18 mouse cellular contexts compared by ENCODE assay signal in the genomic region with DNA sequence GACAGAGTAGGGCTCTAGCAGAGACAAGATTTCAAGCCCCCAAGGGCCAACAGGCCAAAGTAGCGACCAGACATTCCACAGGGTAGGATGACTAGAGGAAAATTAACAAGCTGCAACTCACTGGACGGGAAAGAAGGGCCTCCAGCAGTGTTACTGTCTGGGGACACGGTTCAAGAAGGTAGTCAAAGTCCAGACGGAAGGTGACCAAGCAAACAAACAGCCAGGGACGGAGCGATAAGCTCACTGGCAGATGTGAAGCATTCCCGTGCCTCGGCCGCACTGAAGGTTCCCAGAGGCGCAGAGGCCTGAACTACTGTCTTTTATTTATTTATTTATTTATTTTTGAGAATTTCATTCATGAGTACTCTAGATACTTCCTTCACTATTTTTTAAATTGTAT. TPM values are rescaled to one million over a fixed set of nuclear protein-coding genes. Genes with fewer than 3 reads are reported as not detected.
DNase-seq lines count a peak whose midpoint lies in the region; ATAC-seq and TF ChIP-seq lines count a peak whose summit lies in the region.
"Had no signal": no experiment of that assay in that cellular context is flagged by ENCODE, and none has a peak within 500 bp of the region (broad histone marks: within the 10 kb centered on the region; RNA-seq: fewer than 3 reads in every experiment).

No protein-coding gene starts in this region.

- WGBS in intestine, embryonic 16.5 days = 72% methylated on average over 10 of the region's 10 CpGs
- 77% methylated on average over 10 of the region's 10 CpGs for WGBS in liver, postnatal 0 days (ENCODE audit: insufficient replicate concordance)
- 90% methylated on average over 10 of the region's 10 CpGs for WGBS in forebrain, postnatal 0 days
- WGBS in forebrain, embryonic 16.5 days = 87% methylated on average over 10 of the region's 10 CpGs

- no peak for TF ChIP-seq EP300 in liver, postnatal 0 days (IDR thresholded peaks at IDR 0.05; ENCODE audit: low read depth)

- H3K27ac ChIP-seq in intestine, embryonic 16.5 days (ENCODE audit: low read length) = peak overlapping the region; percentile 84
- H3K27ac ChIP-seq in liver, postnatal 0 days (ENCODE audit: low read depth) = peak overlapping the region; percentile 97
- H3K27ac ChIP-seq in forebrain, postnatal 0 days (ENCODE audit: low read depth, low read length) = no peak overlapping the region
- no peak overlapping the region for H3K27ac ChIP-seq in forebrain, embryonic 16.5 days (ENCODE audit: low read length)
- H3K27ac ChIP-seq: embryonic facial prominence, embryonic 15.5 days; limb, embryonic 12.5 days; midbrain, embryonic 10.5 days had no signal

- H3K4me1 ChIP-seq in intestine, embryonic 16.5 days (ENCODE audit: control insufficient read depth, insufficient read depth, low read length) = peaks cover 17% of the 10 kb centered on the region
- peaks cover 68% of the 10 kb centered on the region for H3K4me1 ChIP-seq in liver, postnatal 0 days (ENCODE audit: insufficient read depth)
- peaks cover 11% of the 10 kb centered on the region for H3K4me1 ChIP-seq in forebrain, postnatal 0 days (ENCODE audit: insufficient read depth)
- peaks cover 8% of the 10 kb centered on the region; the same call in 1 of the 2 replicates for H3K4me1 ChIP-seq in forebrain, embryonic 16.5 days (replicated peaks; ENCODE audit: control insufficient read depth, insufficient read depth, low read length)
- H3K4me1 ChIP-seq: limb, embryonic 12.5 days had no signal

- H3K9me3 ChIP-seq in intestine, embryonic 16.5 days (ENCODE audit: control insufficient read depth, low read length) = no peaks in the 10 kb centered on the region
- no peaks in the 10 kb centered on the region for H3K9me3 ChIP-seq in liver, postnatal 0 days (ENCODE audit: low read length)
- H3K9me3 ChIP-seq in forebrain, postnatal 0 days (ENCODE audit: low read length) = no peaks in the 10 kb centered on the region
- no peaks in the 10 kb centered on the region for H3K9me3 ChIP-seq in forebrain, embryonic 16.5 days (ENCODE audit: control insufficient read depth, low read length)
- H3K9me3 ChIP-seq: embryonic facial prominence, embryonic 15.5 days; limb, embryonic 12.5 days; midbrain, embryonic 10.5 days had no signal

- DNase-seq in heart, adult 11 months = peak; percentile 90
- no peak for DNase-seq in heart, adult 8-10 months (ENCODE audit: low spot score)
- DNase-seq in kidney, postnatal 14 days = peak; percentile 72
- DNase-seq in liver, postnatal 0 days = peak; percentile 27
- no peak for DNase-seq in forebrain, postnatal 0 days
- no peak for DNase-seq in cerebellum, postnatal 10 days
- DNase-seq: cerebellum, adult 2 months; gastrocnemius, postnatal 25 days; heart, postnatal 36 days; right cerebral cortex, postnatal 25 days; thymus, postnatal 36 days had no signal

- H3K27me3 ChIP-seq in intestine, embryonic 16.5 days (replicated peaks; ENCODE audit: control insufficient read depth, insufficient read depth, low read length) = no peaks in the 10 kb centered on the region
- H3K27me3 ChIP-seq in liver, postnatal 0 days (ENCODE audit: insufficient read depth, low read length) = no peaks in the 10 kb centered on the region
- H3K27me3 ChIP-seq in forebrain, postnatal 0 days (ENCODE audit: insufficient read depth, low read length) = no peaks in the 10 kb centered on the region
- H3K27me3 ChIP-seq in forebrain, embryonic 16.5 days (replicated peaks; ENCODE audit: control insufficient read depth, insufficient read depth, low read length) = no peaks in the 10 kb centered on the region
- H3K27me3 ChIP-seq: embryonic facial prominence, embryonic 15.5 days; limb, embryonic 12.5 days had no signal

- TF ChIP-seq CTCF in liver, postnatal 0 days (IDR thresholded peaks at IDR 0.05; ENCODE audit: low read depth) = no peak
- no peak for TF ChIP-seq CTCF in forebrain, postnatal 0 days (IDR thresholded peaks at IDR 0.05; ENCODE audit: low read depth)

- H3K36me3 ChIP-seq in intestine, embryonic 16.5 days (ENCODE audit: control insufficient read depth, insufficient read depth, low read length) = no peaks in the 10 kb centered on the region
- no peaks in the 10 kb centered on the region for H3K36me3 ChIP-seq in liver, postnatal 0 days (replicated peaks; ENCODE audit: insufficient read depth, low read length)
- H3K36me3 ChIP-seq in forebrain, postnatal 0 days (ENCODE audit: insufficient read depth) = no peaks in the 10 kb centered on the region
- H3K36me3 ChIP-seq in forebrain, embryonic 16.5 days (ENCODE audit: control insufficient read depth, insufficient read depth) = no peaks in the 10 kb centered on the region
- H3K36me3 ChIP-seq: embryonic facial prominence, embryonic 15.5 days; limb, embryonic 12.5 days; midbrain, embryonic 10.5 days had no signal

- H3K4me2 ChIP-seq in intestine, embryonic 16.5 days (ENCODE audit: low read depth, low read length) = no peak overlapping the region
- H3K4me2 ChIP-seq in liver, postnatal 0 days (ENCODE audit: low read depth, low read length) = no peak overlapping the region
- no peak overlapping the region for H3K4me2 ChIP-seq in forebrain, postnatal 0 days (ENCODE audit: low read depth)
- no peak overlapping the region for H3K4me2 ChIP-seq in forebrain, embryonic 16.5 days (ENCODE audit: low read length)
- H3K4me2 ChIP-seq: embryonic facial prominence, embryonic 15.5 days; limb, embryonic 12.5 days had no signal

- no peak overlapping the region for H3K9ac ChIP-seq in intestine, embryonic 16.5 days (ENCODE audit: low read depth, low read length)
- H3K9ac ChIP-seq in liver, postnatal 0 days (replicated peaks) = no peak overlapping the region
- H3K9ac ChIP-seq in forebrain, postnatal 0 days = no peak overlapping the region
- H3K9ac ChIP-seq in forebrain, embryonic 16.5 days (replicated peaks; ENCODE audit: low read depth, low read length) = no peak overlapping the region
- H3K9ac ChIP-seq: embryonic facial prominence, embryonic 15.5 days; limb, embryonic 12.5 days had no signal

- peak; percentile 66 for ATAC-seq in intestine, embryonic 16.5 days
- no peak for ATAC-seq in liver, postnatal 0 days
- ATAC-seq in forebrain, postnatal 0 days = no peak
- ATAC-seq in forebrain, embryonic 16.5 days = no peak
- ATAC-seq: forebrain, embryonic 14.5 days; lung, postnatal 0 days had no signal

- H3K4me3 ChIP-seq in intestine, embryonic 16.5 days (ENCODE audit: low read length) = no peak overlapping the region
- H3K4me3 ChIP-seq in liver, postnatal 0 days (ENCODE audit: low read depth, low read length) = no peak overlapping the region
- no peak overlapping the region for H3K4me3 ChIP-seq in forebrain, postnatal 0 days (ENCODE audit: low read depth, low read length)
- H3K4me3 ChIP-seq in forebrain, embryonic 16.5 days (replicated peaks; ENCODE audit: low read length) = no peak overlapping the region
- H3K4me3 ChIP-seq: embryonic facial prominence, embryonic 15.5 days; limb, embryonic 12.5 days; midbrain, embryonic 10.5 days had no signal

RNA-seq across cellular contexts. Expression of a gene that starts 3.3 kb away (rescaled TPM):
- 1,000 to 10,000 TPM; 2,773 to 3,210 (median 2,950) TPM for total RNA-seq in heart, adult 8-10 months (2022)
- polyA plus RNA-seq in intestine, embryonic 16.5 days (2015; fragmentation: Nextera tagmentation; extraction: Ambion mirVana) = 2,278 and 2,351 TPM in 2 replicates
- polyA plus RNA-seq in liver, postnatal 0 days (2015; fragmentation: Nextera tagmentation; extraction: Ambion mirVana) = 4,793 and 5,083 TPM in 2 replicates
- total RNA-seq in forebrain, postnatal 0 days (2014; rRNA removed) = 228 and 300 TPM in 2 replicates
- 2,942 and 2,984 TPM in 2 replicates for polyA plus RNA-seq in forebrain, postnatal 0 days (2015; fragmentation: Nextera tagmentation; extraction: Ambion mirVana)
- polyA plus RNA-seq in forebrain, embryonic 16.5 days (2015; fragmentation: Nextera tagmentation; extraction: Ambion mirVana) = 1,497 and 1,681 TPM in 2 replicates

RNA-seq across cellular contexts. Expression of a gene that starts 24.3 kb away (rescaled TPM):
- total RNA-seq in heart, adult 8-10 months (2022) = under 1 TPM in 2 of 4 experiments, not detected in 2; 0.14 to 0.65 TPM
- 0.42 and 0.72 TPM in 2 replicates for polyA plus RNA-seq in intestine, embryonic 16.5 days (2015; fragmentation: Nextera tagmentation; extraction: Ambion mirVana)
- 0.08 and 0.13 TPM in 2 replicates for polyA plus RNA-seq in liver, postnatal 0 days (2015; fragmentation: Nextera tagmentation; extraction: Ambion mirVana)
- total RNA-seq in forebrain, postnatal 0 days (2014; rRNA removed) = 0.92 and 1.6 TPM in 2 replicates
- 1.6 and 3.6 TPM in 2 replicates for polyA plus RNA-seq in forebrain, postnatal 0 days (2015; fragmentation: Nextera tagmentation; extraction: Ambion mirVana)
- 1.2 and 1.5 TPM in 2 replicates for polyA plus RNA-seq in forebrain, embryonic 16.5 days (2015; fragmentation: Nextera tagmentation; extraction: Ambion mirVana)

RNA-seq across cellular contexts. Expression of a gene that starts 24.4 kb away (rescaled TPM):
- total RNA-seq in heart, adult 8-10 months (2022) = 1 to 10 TPM; 6.3 to 8.1 (median 7.5) TPM
- 45.7 and 48.8 TPM in 2 replicates for polyA plus RNA-seq in intestine, embryonic 16.5 days (2015; fragmentation: Nextera tagmentation; extraction: Ambion mirVana)
- 74.9 and 80.9 TPM in 2 replicates for polyA plus RNA-seq in liver, postnatal 0 days (2015; fragmentation: Nextera tagmentation; extraction: Ambion mirVana)
- 14.4 and 19.9 TPM in 2 replicates for total RNA-seq in forebrain, postnatal 0 days (2014; rRNA removed)
- 20.0 and 20.6 TPM in 2 replicates for polyA plus RNA-seq in forebrain, postnatal 0 days (2015; fragmentation: Nextera tagmentation; extraction: Ambion mirVana)
- polyA plus RNA-seq in forebrain, embryonic 16.5 days (2015; fragmentation: Nextera tagmentation; extraction: Ambion mirVana) = 18.0 and 18.4 TPM in 2 replicates

Comparison
In these comparisons a context has a peak if more than half of its experiments do, and no peak if none do; other contexts are left out.
1. DNase-seq: peak in heart, adult 11 months (single experiment), kidney, postnatal 14 days (single experiment) and liver, postnatal 0 days (single experiment); none in heart, adult 8-10 months (single experiment), forebrain, postnatal 0 days (single experiment) and cerebellum, postnatal 10 days (0 of 2).
2. H3K27ac ChIP-seq: peak in intestine, embryonic 16.5 days (single experiment) and liver, postnatal 0 days (single experiment); none in forebrain, postnatal 0 days (single experiment) and forebrain, embryonic 16.5 days (single experiment).